Mouse (Mus musculus) midbrain, embryonic 14.5 days (tissue): ENCODE results near the gene Akr1c13. TPM values are rescaled to one million over a fixed set of nuclear protein-coding genes. Genes with fewer than 3 reads are reported as not detected.
"Not testable (repeated sequence)": the region's sequence is repeated elsewhere in the genome, so short reads cannot be mapped to it uniquely, and the experiment has no call there.

Experiments used
- ATAC-seq: fragments of 200-750 bp; cut with Nextera tagmentation; 2 replicates; pipeline ENCODE4 v1.8.0; 2017; ENCODE audit warnings: moderate number of reproducible peaks, moderate library complexity; ENCODE audit not compliant: low FRiP score, low TSS enrichment
- DNase-seq: peaks from one replicate; pipeline ENCODE4 v3.0.0-alpha.2; 2015
- H3K27ac ChIP-seq: fragments of 300-500 bp; sonication (generic); replicated peaks from 2 replicates; pipeline ENCODE4 v1.5.1; 2014; ENCODE audit warnings: mild to moderate bottlenecking, low read depth, low read length, moderate library complexity
- H3K27me3 ChIP-seq: fragments of 300-500 bp; sonication (generic); 2 replicates; pipeline ENCODE4 v1.6.1; 2014; ENCODE audit warnings: low read length, control low read depth, mixed read lengths; ENCODE audit not compliant: control insufficient read depth, insufficient read depth
- H3K36me3 ChIP-seq: fragments of 300-500 bp; sonication (generic); 2 replicates; pipeline ENCODE4 v1.6.1; 2014; ENCODE audit warnings: low read length, control low read depth; ENCODE audit not compliant: control insufficient read depth, insufficient read depth
- H3K4me1 ChIP-seq: fragments of 300-500 bp; sonication (generic); 2 replicates; pipeline ENCODE4 v1.6.1; 2014; ENCODE audit warnings: mild to moderate bottlenecking, antibody characterized with exemption, low read length, control low read depth; ENCODE audit not compliant: control insufficient read depth, insufficient read depth
- H3K4me2 ChIP-seq: fragments of 300-500 bp; sonication (generic); 2 replicates; pipeline ENCODE4 v1.6.1; 2014; ENCODE audit warnings: mild to moderate bottlenecking, low read length, moderate library complexity
- H3K4me3 ChIP-seq: fragments of 300-500 bp; sonication (generic); replicated peaks from 2 replicates; pipeline ENCODE4 v1.5.1; 2014; ENCODE audit warnings: low read depth, low read length
- H3K9ac ChIP-seq: fragments of 300-500 bp; sonication (generic); replicated peaks from 2 replicates; pipeline ENCODE4 v1.6.1; 2014; ENCODE audit warnings: mild to moderate bottlenecking, low read length, moderate library complexity
- H3K9me3 ChIP-seq: fragments of 300-500 bp; sonication (generic); 2 replicates; pipeline ENCODE4 v1.6.1; 2016; ENCODE audit warnings: low read length, control low read depth, mixed read lengths; ENCODE audit not compliant: control insufficient read depth
- WGBS: fragments of 180-500 bp; shearing (Covaris S2); extraction: QIAGEN DNeasy Blood & Tissue Kit; methylation state at CpG from one replicate; pipeline ENCODE4 v1.1.7; 2014; 5-methylcytosine and 5-hydroxymethylcytosine counted together
- polyA plus RNA-seq: library from polyadenylated mRNA; unstranded; fragments of >200 nt; fragmentation: Nextera tagmentation; extraction: Ambion mirVana; gene quantifications from 2 replicates; pipeline ENCODE4 v1.2.1, GENCODE M21; 2014

The Akr1c13 gene
- polyA plus RNA-seq, 1 experiment from 2014 or later = 1.2 TPM

DNA sequence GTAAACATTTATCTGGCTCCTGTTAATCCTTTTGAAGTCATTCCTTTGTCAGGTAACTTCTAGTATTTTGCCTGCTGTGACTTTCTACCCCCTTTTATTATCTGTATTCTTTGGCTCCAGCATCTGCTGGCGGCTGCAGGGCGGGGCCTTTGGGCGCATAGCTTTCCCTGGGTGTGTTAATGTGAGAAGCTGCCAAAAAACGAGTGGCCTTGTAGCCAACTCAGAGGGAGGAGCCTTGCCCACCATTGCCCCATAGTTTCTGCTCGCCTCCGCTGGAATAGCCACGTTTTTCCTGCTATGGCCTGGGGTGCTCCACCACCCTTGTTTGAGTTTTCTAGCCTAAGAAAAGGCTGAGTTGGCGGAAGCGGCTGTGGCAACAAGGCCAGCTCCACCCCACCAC lies 7.8 kb upstream of the Akr1c13 start:
- Histone ChIP-seq H3K9ac (no peak overlapping the region), H3K9me3 (no peaks in the 10 kb centered on the region), H3K4me2 (no peak overlapping the region), H3K36me3 (no peaks in the 10 kb centered on the region), H3K4me3 (no peak overlapping the region), H3K4me1 (no peaks in the 10 kb centered on the region), H3K27ac (no peak overlapping the region), H3K27me3 (no peaks in the 10 kb centered on the region)
- WGBS = 73% methylated on average over 9 of the region's 9 CpGs
- DNase-seq (no peak), ATAC-seq (no peak)

DNA sequence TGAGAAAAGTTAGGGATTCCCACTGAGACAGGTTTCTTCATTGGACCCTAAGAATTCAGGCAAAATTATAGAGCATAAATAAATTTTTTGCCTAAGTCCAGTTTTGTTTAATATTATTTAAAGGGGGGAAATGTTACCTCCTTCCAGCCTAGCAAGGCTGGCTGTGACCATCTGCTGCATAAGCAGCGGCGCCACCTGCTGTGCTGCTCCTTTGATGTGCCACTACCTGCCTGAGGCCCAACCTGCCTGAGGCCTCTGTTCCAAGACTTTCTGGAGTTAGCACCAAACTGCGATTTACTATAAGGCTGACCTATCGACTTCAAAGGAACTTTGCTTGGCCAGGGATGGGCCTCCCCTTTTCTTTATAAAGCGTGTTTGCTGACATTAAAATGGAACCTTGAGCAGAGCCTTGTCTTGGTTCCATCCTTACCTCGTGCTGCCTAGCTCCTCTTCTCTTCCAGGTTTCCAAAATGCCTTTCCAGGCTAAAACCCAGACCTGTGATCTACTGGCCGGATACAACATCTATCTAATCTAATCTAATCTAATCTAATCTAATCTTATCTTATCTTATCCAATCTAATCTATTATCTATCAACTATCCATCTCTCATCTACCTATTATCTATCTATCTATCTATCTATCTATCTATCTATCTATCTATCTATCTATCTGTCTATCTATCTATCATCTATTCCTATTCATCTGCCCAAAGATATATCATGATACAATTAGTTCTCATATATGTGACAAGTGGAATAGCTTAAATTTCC lies 4.1 kb upstream of the Akr1c13 start:
- not testable (repeated sequence) for ATAC-seq, H3K27ac ChIP-seq, H3K9me3 ChIP-seq, H3K4me1 ChIP-seq, H3K36me3 ChIP-seq, H3K27me3 ChIP-seq, H3K9ac ChIP-seq, H3K4me2 ChIP-seq, H3K4me3 ChIP-seq
- DNase-seq = peak; percentile 13
- 85% methylated on average over 7 of the region's 7 CpGs for WGBS

DNA sequence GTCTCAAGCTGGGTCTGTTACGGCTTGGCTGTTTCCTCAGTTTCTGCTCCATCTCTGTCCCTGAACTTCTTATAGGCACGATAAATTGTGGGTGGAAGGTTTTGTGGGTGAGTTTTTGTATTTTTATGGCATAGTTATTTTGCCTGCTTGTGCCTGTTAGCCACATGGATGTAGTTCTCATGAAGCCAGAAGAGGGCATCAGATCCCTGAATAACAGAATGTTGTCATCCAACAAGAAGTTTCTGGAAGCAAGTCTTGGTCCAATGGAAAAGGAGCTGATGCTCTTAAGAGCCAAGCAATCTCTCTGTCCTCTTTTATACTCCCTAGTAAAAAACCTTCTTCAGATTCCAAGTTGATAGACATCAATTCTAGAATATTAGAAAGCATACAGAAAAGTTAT lies 2.8 kb upstream of the Akr1c13 start:
- Histone ChIP-seq H3K27me3 (no peaks in the 10 kb centered on the region), H3K4me2 (no peak overlapping the region), H3K27ac (no peak overlapping the region), H3K9me3 (no peaks in the 10 kb centered on the region), H3K9ac (no peak overlapping the region), H3K4me1 (no peaks in the 10 kb centered on the region), H3K36me3 (no peaks in the 10 kb centered on the region), H3K4me3 (no peak overlapping the region)
- WGBS = 90% methylated on average over 2 of the region's 2 CpGs
- ATAC-seq = no peak
- DNase-seq = peak; percentile 42

DNA sequence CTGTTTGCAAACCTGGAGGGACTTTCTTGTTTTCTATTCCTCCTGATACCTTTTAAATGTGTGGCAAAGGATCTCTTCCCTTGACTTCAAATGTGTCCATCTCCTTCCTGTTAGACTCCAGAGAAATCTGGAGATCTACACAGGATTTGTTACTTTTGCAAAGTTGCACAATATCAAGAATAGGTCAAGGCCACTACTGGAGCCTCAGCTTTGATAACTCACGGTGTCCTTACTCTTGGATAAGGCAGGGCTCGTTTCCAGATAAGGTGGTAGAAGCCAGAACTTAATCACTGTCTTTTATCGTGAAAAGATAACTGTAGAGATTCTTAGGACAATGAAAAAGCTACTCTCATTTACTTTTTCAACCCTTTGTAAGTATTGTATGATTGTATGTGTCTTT lies 1.6 kb downstream of the Akr1c13 start:
- Histone ChIP-seq H3K27me3 (no peaks in the 10 kb centered on the region), H3K4me1 (no peaks in the 10 kb centered on the region)
- WGBS = 79% methylated on average over 3 of the region's 3 CpGs

DNA sequence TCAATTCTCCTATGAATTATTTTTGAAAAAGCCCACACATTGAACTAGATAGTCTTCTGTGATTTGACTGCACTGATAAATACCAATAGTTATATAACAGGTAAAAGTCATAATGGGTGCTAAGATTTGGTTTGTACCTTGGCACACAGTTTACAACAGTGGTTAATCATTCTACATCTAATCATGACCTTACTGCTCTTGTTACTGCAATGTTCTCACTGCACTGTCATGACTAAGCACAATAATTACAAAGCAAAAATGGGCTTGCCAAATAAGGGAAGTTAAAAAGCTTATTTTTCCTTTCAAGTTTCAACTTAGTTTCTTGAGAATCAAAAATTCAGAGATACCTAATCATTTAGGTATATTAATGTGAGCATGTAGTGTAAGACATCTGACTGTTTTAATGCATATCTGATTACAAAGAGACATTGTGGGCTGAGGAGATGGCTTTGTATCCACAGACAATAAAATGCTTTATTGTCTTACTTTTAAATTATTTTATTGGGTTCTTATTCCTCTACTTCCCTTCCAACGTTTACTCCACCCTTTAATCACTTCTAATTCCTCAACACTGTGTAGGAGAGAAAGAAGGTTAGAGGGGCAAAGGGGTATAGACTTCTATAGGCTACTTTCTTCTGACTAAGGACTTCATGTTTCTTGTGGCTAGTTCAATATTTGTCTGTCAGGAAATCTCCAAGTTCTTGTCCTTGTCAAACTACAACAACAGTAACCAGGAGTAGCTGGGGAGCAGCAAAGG lies 15.4 kb downstream of the Akr1c13 start:
- Histone ChIP-seq H3K27me3 (no peaks in the 10 kb centered on the region), H3K4me1 (no peaks in the 10 kb centered on the region), H3K9me3 (no peaks in the 10 kb centered on the region), H3K4me2 (no peak overlapping the region), H3K36me3 (no peaks in the 10 kb centered on the region), H3K4me3 (no peak overlapping the region), H3K9ac (no peak overlapping the region), H3K27ac (no peak overlapping the region)
- no peak for ATAC-seq
- WGBS = 50% methylated on average over 1 of the region's 1 CpGs
- DNase-seq = no peak

More for the DNA sequence above, 1.6 kb downstream of the Akr1c13 start:
- DNase-seq (no peak), ATAC-seq (no peak)
- H3K36me3 ChIP-seq = no peaks in the 10 kb centered on the region
- H3K27ac ChIP-seq = no peak overlapping the region
- H3K9me3 ChIP-seq = no peaks in the 10 kb centered on the region
- no peak overlapping the region for H3K9ac ChIP-seq
- H3K4me3 ChIP-seq = no peak overlapping the region
- no peak overlapping the region for H3K4me2 ChIP-seq

DNA sequence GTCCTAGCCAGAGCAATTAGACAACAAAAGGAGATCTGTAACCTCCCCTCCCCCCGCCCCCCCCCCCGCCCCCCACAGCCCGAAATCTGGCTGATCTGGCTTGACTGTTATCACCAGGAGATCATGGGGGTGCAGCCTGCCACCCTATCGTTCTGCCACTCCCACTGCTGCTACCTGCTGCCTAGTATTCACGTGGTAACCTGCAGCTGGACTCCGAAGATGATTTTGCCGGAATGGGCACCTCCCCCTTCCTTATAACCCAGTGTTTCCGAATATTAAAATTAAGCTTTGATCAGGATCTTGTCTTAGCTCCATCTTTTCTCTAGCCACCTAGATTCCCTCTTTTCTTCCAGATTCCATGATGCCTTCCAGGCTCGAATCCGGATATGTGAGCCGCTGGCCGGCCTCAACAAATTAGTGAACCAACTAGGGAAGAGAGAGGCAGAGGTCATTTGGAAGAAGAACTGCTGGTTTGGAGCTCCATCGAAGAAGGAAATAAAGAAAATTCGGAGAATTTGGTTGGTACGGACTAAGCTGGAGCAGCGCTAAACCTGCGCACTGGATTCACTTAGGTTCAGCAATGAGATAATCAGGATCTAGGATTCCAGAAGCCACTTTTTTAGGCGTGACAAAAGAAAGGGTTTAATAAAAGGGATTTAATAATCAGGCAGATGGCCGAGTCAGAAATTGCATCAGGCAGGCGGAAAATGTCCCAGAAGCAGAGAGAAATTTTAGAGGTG lies 20.8 kb downstream of the Akr1c13 start:
- Histone ChIP-seq H3K9me3 (no peaks in the 10 kb centered on the region), H3K36me3 (no peaks in the 10 kb centered on the region), H3K4me1 (no peaks in the 10 kb centered on the region), H3K4me2 (no peak overlapping the region), H3K27ac (no peak overlapping the region), H3K4me3 (no peak overlapping the region), H3K9ac (no peak overlapping the region), H3K27me3 (no peaks in the 10 kb centered on the region)
- WGBS = 58% methylated on average over 20 of the region's 20 CpGs
- ATAC-seq = 0 out of 2 replicates have a peak, but pooled peaks have one; percentile 14
- DNase-seq = peak; percentile 20

DNA sequence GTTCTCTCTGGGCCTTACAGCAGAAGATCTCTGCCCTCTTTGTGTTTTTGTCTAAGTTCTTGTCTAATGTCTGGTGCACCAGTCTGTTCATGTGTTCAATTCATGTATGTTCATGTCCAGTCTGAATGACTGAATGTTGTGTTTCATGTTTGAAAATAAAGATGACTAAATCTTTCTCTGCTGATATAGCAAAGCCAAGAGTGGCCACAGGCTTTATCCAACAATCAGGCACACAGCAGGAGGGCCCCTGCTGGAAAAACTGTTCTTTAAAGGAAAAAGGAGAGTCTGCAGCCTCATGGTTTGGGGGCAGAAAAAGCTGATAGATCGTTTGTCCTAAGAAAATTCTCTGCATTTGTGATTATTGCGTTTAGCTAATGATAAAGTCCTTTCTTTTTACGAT lies 21.4 kb downstream of the Akr1c13 start:
- WGBS = 45% methylated on average over 3 of the region's 3 CpGs
- Histone ChIP-seq H3K4me2 (no peak overlapping the region), H3K4me3 (no peak overlapping the region), H3K9me3 (no peaks in the 10 kb centered on the region), H3K9ac (no peak overlapping the region), H3K27me3 (no peaks in the 10 kb centered on the region), H3K4me1 (no peaks in the 10 kb centered on the region), H3K27ac (no peak overlapping the region), H3K36me3 (no peaks in the 10 kb centered on the region)
- DNase-seq (peak; percentile 28), ATAC-seq (no peak)

DNA sequence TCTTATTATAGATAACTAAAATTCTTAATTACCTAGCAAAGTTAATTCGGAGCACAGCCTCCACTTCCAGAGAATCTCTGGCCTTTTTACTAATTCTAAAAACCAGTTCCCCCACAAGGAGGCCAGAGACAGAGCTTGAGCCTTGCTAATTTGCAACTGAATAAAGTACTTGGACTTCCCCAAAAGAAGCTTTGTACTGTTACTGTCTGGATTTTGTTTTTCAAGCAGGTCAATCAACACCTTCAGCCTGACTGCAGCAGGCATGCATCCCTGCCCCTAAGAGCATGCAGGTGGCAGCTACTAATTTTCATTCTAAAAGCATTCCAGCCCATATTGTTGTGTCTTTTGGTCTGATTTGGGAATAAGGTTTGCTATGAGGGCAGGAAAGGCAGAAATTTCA lies 24.5 kb downstream of the Akr1c13 start:
- not testable (repeated sequence) for ATAC-seq, H3K4me2 ChIP-seq, H3K4me1 ChIP-seq, H3K27ac ChIP-seq, H3K9ac ChIP-seq, H3K36me3 ChIP-seq, H3K27me3 ChIP-seq, H3K9me3 ChIP-seq, DNase-seq, H3K4me3 ChIP-seq
- WGBS = 82% methylated on average over 1 of the region's 1 CpGs
